In the genomic region with DNA sequence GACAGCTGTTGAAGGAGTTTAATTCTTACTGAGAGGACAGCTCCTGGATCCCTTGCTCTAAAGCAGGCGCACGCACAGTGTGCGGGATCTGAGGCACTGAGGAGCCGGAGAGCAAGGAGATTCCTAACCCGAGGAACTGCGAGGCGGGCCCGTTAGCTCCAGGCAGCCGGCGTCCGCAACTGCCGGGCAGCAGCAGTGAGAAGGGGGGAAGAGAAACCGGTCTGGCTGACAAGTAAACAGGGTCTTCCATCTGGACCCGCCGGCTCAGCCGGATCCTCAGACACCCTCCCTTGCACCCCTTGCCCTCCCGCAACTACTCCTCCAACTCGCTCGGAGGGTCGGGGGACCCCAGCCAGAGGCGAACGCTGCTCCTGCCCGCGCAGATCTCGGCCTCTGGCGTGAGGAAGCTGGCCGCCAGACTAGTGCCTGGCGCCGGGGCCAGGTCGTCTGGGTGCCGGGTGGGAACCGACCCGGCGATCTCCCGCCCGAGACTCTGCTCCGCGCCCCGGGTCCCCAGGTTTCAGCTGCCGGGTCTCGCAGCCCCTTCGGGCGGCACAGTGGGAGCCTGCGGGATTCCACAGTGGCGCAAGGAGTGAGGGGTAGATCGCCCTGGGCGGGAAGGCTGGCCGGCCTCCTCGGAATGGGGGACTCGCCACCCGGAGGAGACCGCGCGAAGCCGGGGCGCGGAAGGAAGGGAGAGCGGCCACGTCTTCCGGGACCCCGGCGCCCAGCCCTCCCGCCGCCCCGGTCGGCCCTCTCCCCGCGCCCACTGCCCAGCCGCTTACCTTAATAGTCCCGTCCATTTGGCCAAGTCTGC, we compare ENCODE assay signal across 8 mouse cellular contexts. TPM values are rescaled to one million over a fixed set of nuclear protein-coding genes. Genes with fewer than 3 reads are reported as not detected.
DNase-seq lines count a peak whose midpoint lies in the region; ATAC-seq and TF ChIP-seq lines count a peak whose summit lies in the region.

No protein-coding gene starts in this region.

- no peak for TF ChIP-seq CTCF in CH12.LX (conservative IDR thresholded peaks at IDR 0.05 in 1 of 2, IDR thresholded peaks at IDR 0.05 in 1 of 2; ENCODE audit: low read depth in 2 of 2, low read length in 2 of 2)

- no peaks in the 10 kb centered on the region for H3K27me3 ChIP-seq in CH12.LX (replicated peaks)
- peaks cover 13% of the 10 kb centered on the region for H3K27me3 ChIP-seq in embryonic facial prominence, embryonic 12.5 days
- H3K27me3 ChIP-seq in liver, embryonic 11.5 days (replicated peaks; ENCODE audit: control insufficient read depth, insufficient read depth, low read length) = peaks cover 56% of the 10 kb centered on the region

- peaks cover 0 to 3% of the 10 kb centered on the region in 2 experiments for H3K36me3 ChIP-seq in CH12.LX (replicated peaks in 1 of 2; ENCODE audit: control insufficient read depth in 1 of 2, insufficient read depth in 1 of 2, low read length in 1 of 2)
- no peaks in the 10 kb centered on the region for H3K36me3 ChIP-seq in embryonic facial prominence, embryonic 12.5 days
- H3K36me3 ChIP-seq in liver, embryonic 11.5 days (ENCODE audit: control insufficient read depth, insufficient read depth, low read length) = no peaks in the 10 kb centered on the region

- H3K4me2 ChIP-seq in CH12.LX (ENCODE audit: insufficient read depth, low read depth, poor library complexity, severe bottlenecking) = 0 out of 2 replicates have a peak overlapping the region, but pooled peaks have one; percentile 18
- peak overlapping the region; percentile 75 for H3K4me2 ChIP-seq in embryonic facial prominence, embryonic 12.5 days (replicated peaks)
- peak overlapping the region; percentile 98 for H3K4me2 ChIP-seq in liver, embryonic 11.5 days

- H3K4me3 ChIP-seq in CH12.LX (replicated peaks in 1 of 3; ENCODE audit: low read depth in 2 of 3, low read length in 2 of 3, poor library complexity in 1 of 3) = peak overlapping the region; percentile 87 to 96 (median 92)
- peak overlapping the region; percentile 74 for H3K4me3 ChIP-seq in embryonic facial prominence, embryonic 12.5 days
- H3K4me3 ChIP-seq in liver, embryonic 11.5 days (ENCODE audit: low read depth, low read length) = peak overlapping the region; percentile 65

- H3K79me2 ChIP-seq in CH12.LX (replicated peaks; ENCODE audit: control insufficient read depth, extremely low read depth, insufficient read depth, poor library complexity, severe bottlenecking) = peaks cover 46% of the 10 kb centered on the region

- no peak for TF ChIP-seq RAD21 in CH12.LX (IDR thresholded peaks at IDR 0.05; ENCODE audit: low read depth, low read length)

- no peak for ATAC-seq in embryonic facial prominence, embryonic 12.5 days (ENCODE audit: insufficient number of reproducible peaks, insufficient read depth, low FRiP score, low TSS enrichment)
- ATAC-seq in liver, embryonic 11.5 days (replicated peaks; ENCODE audit: low FRiP score) = 0 out of 2 replicates have a peak, but pooled peaks have one; percentile 21
- ATAC-seq in monocyte, adult 5-6 weeks (replicated peaks; ENCODE audit: insufficient number of reproducible peaks, low FRiP score, low TSS enrichment, poor library complexity, severe bottlenecking) = no peak

- H3K9ac ChIP-seq in CH12.LX (ENCODE audit: insufficient read depth, low read depth) = peak overlapping the region; percentile 99
- H3K9ac ChIP-seq in embryonic facial prominence, embryonic 12.5 days = peak overlapping the region; percentile 96
- H3K9ac ChIP-seq in liver, embryonic 11.5 days (ENCODE audit: low read depth, low read length) = peak overlapping the region; percentile 81

- dilution Hi-C loops in CH12.LX (cut with MboI; ENCODE audit: extremely low pct_ligation_motif_present, extremely low pct_unique_long_range_greater_than_20kb, low sequenced_read_pairs) = no loop called here

- WGBS in embryonic facial prominence, embryonic 12.5 days = under 1% methylated on average over 69 of the region's 70 CpGs
- under 1% methylated on average over 69 of the region's 70 CpGs for WGBS in liver, embryonic 11.5 days

- intact Hi-C loops in heart, postnatal 36 days (cut with DNase I) = loop anchor here (1.0 to 2.0 kb wide), 3 partner anchors 14 to 34 kb away; no protein-coding TSS in a partner anchor

- H3K27ac ChIP-seq in CH12.LX (ENCODE audit: insufficient read depth, low read depth) = peak overlapping the region; percentile 87
- peak overlapping the region; percentile 92 for H3K27ac ChIP-seq in embryonic facial prominence, embryonic 12.5 days
- peak overlapping the region; percentile 84 for H3K27ac ChIP-seq in liver, embryonic 11.5 days (ENCODE audit: low read depth, low read length)

- no peak; the same call in 1 of the 2 replicates for TF ChIP-seq POLR2A in CH12.LX (IDR thresholded peaks at IDR 0.05; ENCODE audit: low read depth, low read length)

- no peak for TF ChIP-seq EP300 in CH12.LX (IDR thresholded peaks at IDR 0.05; ENCODE audit: low read length)

- in situ Hi-C loops in CH12.LX (cut with MboI; ENCODE audit: low pct_ligation_motif_present, low pct_unique_long_range_greater_than_20kb, low sequenced_read_pairs) = no loop called here

- H3K9me3 ChIP-seq in CH12.LX (replicated peaks; ENCODE audit: low read length) = peaks cover 6% of the 10 kb centered on the region
- H3K9me3 ChIP-seq in embryonic facial prominence, embryonic 12.5 days = no peaks in the 10 kb centered on the region
- H3K9me3 ChIP-seq in liver, embryonic 11.5 days (ENCODE audit: control insufficient read depth, low read length) = no peaks in the 10 kb centered on the region

- peak; percentile 63 to 81 for DNase-seq in B cell, adult 2 months
- DNase-seq in CH12.LX (ENCODE audit: extremely low read depth) = no peak
- DNase-seq in heart, postnatal 36 days = peak; percentile 62 to 82
- DNase-seq in liver, embryonic 11.5 days (ENCODE audit: low spot score) = peak; percentile 72
- DNase-seq in neural tube, embryonic 10.5 days (ENCODE audit: extremely low spot score, low spot score) = peak; percentile 76
- no peak for DNase-seq in layer of hippocampus, postnatal 36 days

- peaks cover 11 to 38% of the 10 kb centered on the region in 2 experiments for H3K4me1 ChIP-seq in CH12.LX (ENCODE audit: control insufficient read depth in 1 of 2, insufficient read depth in 2 of 2)
- peaks cover 58% of the 10 kb centered on the region for H3K4me1 ChIP-seq in embryonic facial prominence, embryonic 12.5 days
- H3K4me1 ChIP-seq in liver, embryonic 11.5 days (replicated peaks; ENCODE audit: control insufficient read depth, insufficient read depth, low read length) = peaks cover 38% of the 10 kb centered on the region

TF ChIP-seq in CH12.LX, 34 proteins besides CTCF, POLR2A, EP300 and RAD21:
- TF ChIP-seq SIN3A (IDR thresholded peaks at IDR 0.05; ENCODE audit: low read length) (peak; percentile 62), MAFK (IDR thresholded peaks at IDR 0.05; ENCODE audit: insufficient replicate concordance, low read length) (no peak), MXI1 (IDR thresholded peaks at IDR 0.05; ENCODE audit: low read depth, low read length) (0 out of 2 replicates have a peak, but pooled peaks have one; percentile 18), UBTF (IDR thresholded peaks at IDR 0.05; ENCODE audit: low read depth, low read length) (peak; percentile 88), HCFC1 (IDR thresholded peaks at IDR 0.05; ENCODE audit: low read depth, low read length) (0 out of 2 replicates have a peak, but pooled peaks have one; percentile 30), MAX (IDR thresholded peaks at IDR 0.05; ENCODE audit: low read length) (no peak), ELF1 (IDR thresholded peaks at IDR 0.05; ENCODE audit: low read depth, low read length) (peak; percentile 45; the same call in 1 of the 2 replicates), RCOR1 (conservative IDR thresholded peaks at IDR 0.05; ENCODE audit: low read depth, low read length) (0 out of 2 replicates have a peak, but pooled peaks have one; percentile 5), CHD1 (IDR thresholded peaks at IDR 0.05; ENCODE audit: low read depth, low read length) (0 out of 2 replicates have a peak, but pooled peaks have one; percentile 5)

RNA-seq across cellular contexts. Expression of a gene that starts 2.0 kb away (rescaled TPM):
- 20.8 and 23.3 TPM in 2 replicates for total RNA-seq in CH12.LX (2012; rRNA removed)
- 29.3 TPM in 2 replicates for total RNA-seq in CH12.LX (2014; rRNA removed)
- polyA plus RNA-seq in CH12.LX (2012; ENCODE audit: insufficient read length, low read depth) = 20.3 and 20.6 TPM in 2 replicates
- polyA plus RNA-seq in embryonic facial prominence, embryonic 12.5 days (2016; fragmentation: Nextera tagmentation; extraction: Ambion mirVana) = 39.2 and 40.9 TPM in 2 replicates
- total RNA-seq in heart, postnatal 36 days (2021) = 10 to 100 TPM; 28.2 to 28.8 TPM
- 23.1 and 24.3 TPM in 2 replicates for polyA plus RNA-seq in liver, embryonic 11.5 days (2014; fragmentation: Nextera tagmentation; extraction: Ambion mirVana)
- 94.4 to 137 TPM (median 98.0 TPM) in 3 replicates for total RNA-seq in monocyte, adult 5-6 weeks (2017)
- total RNA-seq in layer of hippocampus, postnatal 36 days (2021) = 1 to 10 TPM; 5.4 to 6.3 TPM

Comparison
In these comparisons a context has a peak if more than half of its experiments do, and no peak if none do; other contexts are left out.
1. DNase-seq: peak in B cell, adult 2 months (2 of 2), heart, postnatal 36 days (2 of 2), liver, embryonic 11.5 days (single experiment) and neural tube, embryonic 10.5 days (single experiment); none in CH12.LX (single experiment) and layer of hippocampus, postnatal 36 days (0 of 2).
2. H3K4me2 ChIP-seq: peak in every context shown above with its lines; median percentile 98 in liver, embryonic 11.5 days; 75 in embryonic facial prominence, embryonic 12.5 days; 18 in CH12.LX.
3. Peak in every context shown above with its lines, with median percentiles within 50 percentile points of each other: H3K27ac ChIP-seq, H3K4me3 ChIP-seq and H3K9ac ChIP-seq.